Mouse (Mus musculus) brain, embryonic 14.5 days (tissue): Measurements from ENCODE around the gene Ap2b1. TPM values are rescaled to one million over a fixed set of nuclear protein-coding genes. Genes with fewer than 3 reads are reported as not detected.
A peak's percentile ranks its signal among the peaks of the same experiment; 100 is the strongest.

Experiments used
- DNase-seq: peaks from one replicate; pipeline ENCODE4 v3.0.0-alpha.2; 2011; ENCODE audit warnings: low read depth
- CTCF ChIP-seq: fragments of 200-500 bp; IDR thresholded peaks from 2 replicates; pipeline ENCODE4 v1.5.1; 2012; ENCODE audit warnings: inconsistent platforms, mild to moderate bottlenecking, moderate library complexity, borderline replicate concordance; ENCODE audit not compliant: insufficient read depth, insufficient read length; ENCODE audit errors: extremely low read depth
- POLR2A ChIP-seq: fragments of 200-500 bp; IDR thresholded peaks from 2 replicates; pipeline ENCODE4 v1.6.1; 2012; ENCODE audit warnings: mild to moderate bottlenecking, inconsistent platforms, borderline replicate concordance; ENCODE audit not compliant: poor library complexity, insufficient read depth, insufficient read length, severe bottlenecking; ENCODE audit errors: extremely low read depth
- polyA plus RNA-seq: library from polyadenylated mRNA; depleted of rRNA; stranded (reverse); fragments of >200 nt; gene quantifications from 2 replicates; pipeline ENCODE4 v1.2.3, GENCODE M21; 2012

Gene Ap2b1
- polyA plus RNA-seq, 1 experiment = 149 TPM

- TF ChIP-seq CTCF (no peak), POLR2A (no peak)
- DNase-seq = peak; percentile 22
Measured at GRCm38 (mm10) chr11:83409792-83410291, 111.0 kb downstream of the Ap2b1 start.

GRCm38 (mm10) chr11:83410510-83410909, 111.7 kb downstream of the Ap2b1 start:
- no peak for TF ChIP-seq CTCF
- TF ChIP-seq POLR2A = no peak
- DNase-seq = no peak

- TF ChIP-seq CTCF (no peak), POLR2A (no peak)
- peak; percentile 69 for DNase-seq
Measured at GRCm38 (mm10) chr11:83417080-83417479, 118.3 kb downstream of the Ap2b1 start.

- TF ChIP-seq POLR2A = no peak
- no peak for TF ChIP-seq CTCF
- no peak for DNase-seq
Measured at GRCm38 (mm10) chr11:83417708-83418107, 118.9 kb downstream of the Ap2b1 start.

- DNase-seq = peak; percentile 72
- TF ChIP-seq CTCF (no peak), POLR2A (no peak)
Measured at GRCm38 (mm10) chr11:83418566-83418965, 119.7 kb downstream of the Ap2b1 start.

GRCm38 (mm10) chr11:83420338-83420737, 121.5 kb downstream of the Ap2b1 start:
- TF ChIP-seq POLR2A = no peak
- peak; percentile 52; the same call in 1 of the 2 replicates for TF ChIP-seq CTCF
- no peak for DNase-seq

GRCm38 (mm10) chr11:83421305-83421704, 122.5 kb downstream of the Ap2b1 start:
- TF ChIP-seq POLR2A (no peak), CTCF (no peak)
- peak; percentile 39 for DNase-seq

GRCm38 (mm10) chr11:83424681-83425080, 125.9 kb downstream of the Ap2b1 start:
- TF ChIP-seq CTCF (peak; percentile 97), POLR2A (no peak)
- peak; percentile 80 for DNase-seq

- DNase-seq = no peak
- no peak for TF ChIP-seq POLR2A
Measured at GRCm38 (mm10) chr11:83426964-83427363, 128.1 kb downstream of the Ap2b1 start.

- DNase-seq = no peak
- TF ChIP-seq POLR2A (no peak), CTCF (no peak)
Measured at GRCm38 (mm10) chr11:83429355-83429754, 130.5 kb downstream of the Ap2b1 start, which contains the start of gene Gas2l2. TSS of gene Gas2l2 (minus strand) at chr11:83429455.

- no peak for TF ChIP-seq CTCF
- TF ChIP-seq POLR2A = no peak
- DNase-seq = no peak
Measured at GRCm38 (mm10) chr11:83432533-83432932, 133.7 kb downstream of the Ap2b1 start.

- TF ChIP-seq POLR2A (no peak), CTCF (no peak)
- no peak for DNase-seq
Measured at GRCm38 (mm10) chr11:83437377-83437776, 138.6 kb downstream of the Ap2b1 start, which contains the start of gene 1700020L24Rik. TSS of gene 1700020L24Rik (plus strand) at chr11:83437677.
